Mouse (Mus musculus) Muller cell, postnatal 12 days (primary cell): Measurements from ENCODE around the gene Smim22.

Experiments
- DNase-seq: peaks from one replicate; pipeline ENCODE4 v3.0.0-alpha.2; 2015; ENCODE audit errors: inconsistent ontology term

Smim22 gene

GRCm38 (mm10) chr16:5008076-5008475 lies 988 bp downstream of the Smim22 start:
- DNase-seq: no peak

GRCm38 (mm10) chr16:5010371-5010935 lies 3.4 kb downstream of the Smim22 start:
- no peak for DNase-seq

- DNase-seq: no peak
Measured at GRCm38 (mm10) chr16:5011285-5011684, 4.2 kb downstream of the Smim22 start.

- DNase-seq: no peak
Measured at GRCm38 (mm10) chr16:5012036-5013005, 5.2 kb downstream of the Smim22 start.

- peak; percentile 98 for DNase-seq
Measured at GRCm38 (mm10) chr16:5013054-5013838, 6.2 kb downstream of the Smim22 start, which contains the start of gene Rogdi. Rogdi (minus strand) TSS chr16:5013553.

GRCm38 (mm10) chr16:5014578-5014977 lies 7.5 kb downstream of the Smim22 start:
- no peak for DNase-seq

- DNase-seq: no peak
Measured at GRCm38 (mm10) chr16:5024021-5024420, 16.9 kb downstream of the Smim22 start.

- DNase-seq: no peak
Measured at GRCm38 (mm10) chr16:5029847-5030246, 22.8 kb downstream of the Smim22 start.

GRCm38 (mm10) chr16:5035591-5035990 lies 28.5 kb downstream of the Smim22 start:
- no peak for DNase-seq

GRCm38 (mm10) chr16:5036649-5037234 lies 29.7 kb downstream of the Smim22 start:
- no peak for DNase-seq

GRCm38 (mm10) chr16:5045322-5045721 lies 38.2 kb downstream of the Smim22 start:
- no peak for DNase-seq

GRCm38 (mm10) chr16:5049182-5049773 lies 42.2 kb downstream of the Smim22 start:
- no peak for DNase-seq

- DNase-seq: peak; percentile 100
Measured at GRCm38 (mm10) chr16:5049774-5050234, 42.7 kb downstream of the Smim22 start, which contains the start of the genes Glyr1 and Ubn1. Glyr1 (minus strand) TSS chr16:5049863. Ubn1 (plus strand) TSS chr16:5050057.

GRCm38 (mm10) chr16:5050251-5051110 lies 43.4 kb downstream of the Smim22 start:
- DNase-seq: peak; percentile 30
